Mouse (Mus musculus) cortical plate, adult 2 months (tissue): ENCODE measurements around the gene A930004D18Rik.

Source experiments
- CTCF ChIP-seq: fragments of 200-500 bp; IDR thresholded peaks from 2 replicates; pipeline ENCODE4 v1.5.1; 2011; ENCODE audit warnings: mild to moderate bottlenecking, control low read depth, low read length; ENCODE audit not compliant: insufficient read depth; ENCODE audit errors: extremely low read depth
- POLR2A ChIP-seq: fragments of 200-500 bp; IDR thresholded peaks from 2 replicates; pipeline ENCODE4 v1.6.1; 2011; ENCODE audit warnings: mild to moderate bottlenecking, low read length, control low read depth; ENCODE audit not compliant: insufficient read depth; ENCODE audit errors: extremely low read depth

DNA sequence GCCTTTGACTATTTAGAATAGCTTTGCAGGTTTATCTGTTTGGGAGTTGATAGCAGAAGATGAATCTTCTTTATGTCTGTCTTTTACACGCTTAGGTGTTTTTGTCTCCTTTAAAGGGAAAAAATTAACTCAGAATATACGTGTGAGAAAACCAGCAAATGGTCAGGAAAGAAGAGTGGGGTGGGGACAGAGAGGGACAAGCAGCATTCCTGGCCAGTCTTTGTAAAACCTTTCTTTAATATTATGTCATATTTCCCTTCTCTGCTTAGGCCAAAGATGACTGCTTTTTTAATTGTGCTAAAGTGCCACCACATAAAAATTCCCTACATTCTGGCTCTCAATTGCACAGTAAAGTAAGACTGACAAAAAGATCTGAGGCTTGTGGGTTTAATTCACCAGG, 21.5 kb upstream of the A930004D18Rik start:
- TF ChIP-seq POLR2A (no peak), CTCF (no peak)
